Mouse (Mus musculus): ENCODE data around the gene Tmeff2.

- TF ChIP-seq CTCF (IDR thresholded peaks at IDR 0.05; ENCODE audit: low read depth) (no peak), EP300 (IDR thresholded peaks at IDR 0.05; ENCODE audit: low read depth) (no peak)
These were observed 69.2 kb downstream of the Tmeff2 start for GRCm38 (mm10) chr1:50969685-50970084.
